Mouse (Mus musculus) CH12.LX (cell line): ENCODE results near the gene Reg3d.

Experiments used
- CTCF ChIP-seq, 2 experiments: IDR thresholded peaks in 1 of 2; conservative IDR thresholded peaks in 1 of 2; 2 replicates each; pipeline ENCODE4 v1.5.1; 2011 to 2012; ENCODE audit warnings: low read depth in 2 of 2, low read length in 2 of 2, improper control_type of control experiment in 1 of 2, inconsistent platforms in 1 of 2, mild to moderate bottlenecking in 1 of 2, moderate library complexity in 1 of 2
- MAX ChIP-seq: IDR thresholded peaks from 2 replicates; pipeline ENCODE4 v1.6.1; 2011; ENCODE audit warnings: low read length, improper control_type of control experiment
- ZC3H11A ChIP-seq: IDR thresholded peaks from 2 replicates; pipeline ENCODE4 v1.6.1; 2012; ENCODE audit warnings: low read depth, mild to moderate bottlenecking, inconsistent platforms, low read length, improper control_type of control experiment

- TF ChIP-seq MAX (no peak), ZC3H11A (no peak), CTCF (conservative IDR thresholded peaks at IDR 0.05 in 1 of 2, IDR thresholded peaks at IDR 0.05 in 1 of 2; ENCODE audit: low read depth in 2 of 2, low read length in 2 of 2) (no peak)
Measured at GRCm38 (mm10) chr6:78341689-78342088, 37.0 kb downstream of the Reg3d start.
